Mouse (Mus musculus): ENCODE data around the gene Cdh23. TPM values are rescaled to one million over a fixed set of nuclear protein-coding genes. Genes with fewer than 3 reads are reported as not detected.
"Not testable (repeated sequence)": the region's sequence is repeated elsewhere in the genome, so short reads cannot be mapped to it uniquely, and the experiment has no call there.

Cdh23 gene
- total RNA-seq, 2 experiments from 2014 or later = 3.3 to 4.0 TPM

GRCm38 (mm10) chr10:60712299-60712698 lies 16.0 kb upstream of the Cdh23 start:
- DNase-seq (ENCODE audit: low spot score in 2 of 2) = not testable (repeated sequence)

GRCm38 (mm10) chr10:60708837-60709236 lies 12.5 kb upstream of the Cdh23 start:
- no peak for DNase-seq (ENCODE audit: low spot score in 2 of 2)

- no peak for DNase-seq (ENCODE audit: low spot score in 2 of 2)
Measured at GRCm38 (mm10) chr10:60706268-60706667, 10.0 kb upstream of the Cdh23 start.

- DNase-seq (ENCODE audit: low spot score in 2 of 2) = no peak
Measured at GRCm38 (mm10) chr10:60705134-60705533, 8.8 kb upstream of the Cdh23 start.

- no peak for DNase-seq (ENCODE audit: low spot score in 2 of 2)
Measured at GRCm38 (mm10) chr10:60697775-60698174, 1.5 kb upstream of the Cdh23 start.

- peak; percentile 60 to 69 for DNase-seq (ENCODE audit: low spot score in 2 of 2)
Measured at GRCm38 (mm10) chr10:60696975-60697374, 685 bp upstream of the Cdh23 start.

GRCm38 (mm10) chr10:60691671-60692390 lies 4.5 kb downstream of the Cdh23 start:
- DNase-seq (ENCODE audit: low spot score in 2 of 2) = peak; percentile 36 to 53

GRCm38 (mm10) chr10:60690960-60691359 lies 5.3 kb downstream of the Cdh23 start:
- DNase-seq (ENCODE audit: low spot score in 2 of 2) = no peak

GRCm38 (mm10) chr10:60689396-60689795 lies 6.9 kb downstream of the Cdh23 start:
- no peak for DNase-seq (ENCODE audit: low spot score in 2 of 2)

- DNase-seq (ENCODE audit: low spot score in 2 of 2) = peak; percentile 42 to 57
Measured at GRCm38 (mm10) chr10:60687011-60687776, 9.1 kb downstream of the Cdh23 start.

GRCm38 (mm10) chr10:60686641-60686975 lies 9.7 kb downstream of the Cdh23 start:
- no peak for DNase-seq (ENCODE audit: low spot score in 2 of 2)

GRCm38 (mm10) chr10:60685764-60686640 lies 10.3 kb downstream of the Cdh23 start:
- no peak for DNase-seq (ENCODE audit: low spot score in 2 of 2)

GRCm38 (mm10) chr10:60678926-60679325 lies 17.4 kb downstream of the Cdh23 start:
- no peak for DNase-seq (ENCODE audit: low spot score in 2 of 2)

- no peak for DNase-seq (ENCODE audit: low spot score in 2 of 2)
Measured at GRCm38 (mm10) chr10:60677319-60677718, 19.0 kb downstream of the Cdh23 start.

- no peak for DNase-seq (ENCODE audit: low spot score in 2 of 2)
Measured at GRCm38 (mm10) chr10:60670166-60670565, 26.1 kb downstream of the Cdh23 start.

GRCm38 (mm10) chr10:60668591-60668990 lies 27.7 kb downstream of the Cdh23 start:
- DNase-seq (ENCODE audit: low spot score in 2 of 2) = no peak

- no peak for DNase-seq (ENCODE audit: low spot score in 2 of 2)
Measured at GRCm38 (mm10) chr10:60660986-60661385, 35.3 kb downstream of the Cdh23 start.

- no peak for DNase-seq (ENCODE audit: low spot score in 2 of 2)
Measured at GRCm38 (mm10) chr10:60659450-60660020, 36.8 kb downstream of the Cdh23 start.

GRCm38 (mm10) chr10:60658176-60658575 lies 38.1 kb downstream of the Cdh23 start:
- no peak for DNase-seq (ENCODE audit: low spot score in 2 of 2)

GRCm38 (mm10) chr10:60653675-60654074 lies 42.6 kb downstream of the Cdh23 start:
- DNase-seq (ENCODE audit: low spot score in 2 of 2) = no peak

GRCm38 (mm10) chr10:60653106-60653505 lies 43.2 kb downstream of the Cdh23 start:
- DNase-seq (ENCODE audit: low spot score in 2 of 2) = no peak
